Mouse (Mus musculus) E14TG2a.4 (cell line): ENCODE measurements around the gene Rsf1.

Experiments
- CTCF ChIP-seq: conservative IDR thresholded peaks from 2 replicates; pipeline ENCODE4 v1.5.1; 2014; ENCODE audit warnings: low read length
- NANOG ChIP-seq: IDR thresholded peaks from 2 replicates; pipeline ENCODE4 v1.6.1; 2014; ENCODE audit warnings: borderline replicate concordance, low read length, mixed read lengths
- POU5F1 ChIP-seq: IDR thresholded peaks from 2 replicates; pipeline ENCODE4 v1.6.1; 2014; ENCODE audit warnings: low read length, borderline replicate concordance

- no peak for TF ChIP-seq CTCF
- no peak for TF ChIP-seq POU5F1
- TF ChIP-seq NANOG, result no peak
Measured at GRCm38 (mm10) chr7:97696506-97697254, 117.0 kb downstream of the Rsf1 start, which contains the start of gene Clns1a.
